Mouse (Mus musculus) liver, postnatal 0 days (tissue): ENCODE data around the gene Bcl7a. TPM values are rescaled to one million over a fixed set of nuclear protein-coding genes. Genes with fewer than 3 reads are reported as not detected.

Source experiments
- ATAC-seq: fragments of 200-750 bp; cut with Nextera tagmentation; 2 replicates; pipeline ENCODE4 v1.8.0; 2017; ENCODE audit warnings: mild to moderate bottlenecking, moderate library complexity
- DNase-seq: peaks from one replicate; pipeline ENCODE4 v3.0.0-alpha.2; 2016
- H3K27ac ChIP-seq: fragments of 300-500 bp; sonication (generic); 2 replicates; pipeline ENCODE4 v1.5.1; 2014; ENCODE audit warnings: antibody characterized with exemption, moderate library complexity, mild to moderate bottlenecking, low read depth
- H3K27me3 ChIP-seq: fragments of 300-500 bp; sonication (generic); 2 replicates; pipeline ENCODE4 v1.6.1; 2014; ENCODE audit warnings: low read length, control low read depth, mixed read lengths; ENCODE audit not compliant: insufficient read depth
- H3K36me3 ChIP-seq: fragments of 300-500 bp; sonication (generic); replicated peaks from 2 replicates; pipeline ENCODE4 v1.6.1; 2014; ENCODE audit warnings: mild to moderate bottlenecking, control low read depth, low read length, moderate library complexity, mixed read lengths; ENCODE audit not compliant: insufficient read depth
- H3K4me1 ChIP-seq: fragments of 300-500 bp; sonication (generic); 2 replicates; pipeline ENCODE4 v1.6.1; 2014; ENCODE audit warnings: antibody characterized with exemption, mild to moderate bottlenecking, control low read depth; ENCODE audit not compliant: insufficient read depth
- H3K4me2 ChIP-seq: fragments of 300-500 bp; sonication (generic); 2 replicates; pipeline ENCODE4 v1.6.1; 2014; ENCODE audit warnings: low read depth, mild to moderate bottlenecking, low read length, moderate library complexity, mixed read lengths
- H3K4me3 ChIP-seq: fragments of 300-500 bp; sonication (generic); 2 replicates; pipeline ENCODE4 v1.5.1; 2014; ENCODE audit warnings: low read depth, low read length
- H3K9ac ChIP-seq: fragments of 300-500 bp; sonication (generic); replicated peaks from 2 replicates; pipeline ENCODE4 v1.6.1; 2014; ENCODE audit warnings: mild to moderate bottlenecking, moderate library complexity
- H3K9me3 ChIP-seq: fragments of 300-500 bp; sonication (generic); 2 replicates; pipeline ENCODE4 v1.6.1; 2016; ENCODE audit warnings: mild to moderate bottlenecking, control low read depth, low read length, mixed read lengths
- CTCF ChIP-seq: sonication (generic); IDR thresholded peaks from 2 replicates; pipeline ENCODE4 v1.5.1; 2016; ENCODE audit warnings: antibody characterized with exemption, low read depth
- EP300 ChIP-seq: IDR thresholded peaks from 2 replicates; pipeline ENCODE4 v1.6.1; 2016; ENCODE audit warnings: antibody characterized with exemption, low read depth, mild to moderate bottlenecking
- WGBS: fragments of 180-500 bp; shearing (Covaris S2); extraction: QIAGEN DNeasy Blood & Tissue Kit; methylation state at CpG from one replicate; pipeline ENCODE4 v1.1.7; 2014; ENCODE audit not compliant: insufficient replicate concordance; 5-methylcytosine and 5-hydroxymethylcytosine counted together
- polyA plus RNA-seq: library from polyadenylated mRNA; unstranded; fragments of >200 nt; fragmentation: Nextera tagmentation; extraction: Ambion mirVana; gene quantifications from 2 replicates; pipeline ENCODE4 v1.2.1, GENCODE M21; 2015

Gene Bcl7a
- polyA plus RNA-seq, 1 experiment from 2014 or later, result 5.1 TPM

GRCm38 (mm10) chr5:123394303-123394956 is 50.8 kb downstream of the Bcl7a start, which contains the start of gene Mlxip:
Mlxip (plus strand) TSS chr5:123394798.
- Histone ChIP-seq H3K36me3 (no peaks in the 10 kb centered on the region), H3K4me3 (peak within 1 kb of the TSS; percentile 87), H3K4me2 (peak within 1 kb of the TSS; percentile 99), H3K27ac (peak within 1 kb of the TSS; percentile 86), H3K27me3 (no peaks in the 10 kb centered on the region), H3K9ac (peak within 1 kb of the TSS; percentile 95), H3K4me1 (peaks cover 25% of the 10 kb centered on the region), H3K9me3 (no peaks in the 10 kb centered on the region)
- peak; percentile 92 for DNase-seq
- TF ChIP-seq EP300 (peak; percentile 20; the same call in 1 of the 2 replicates), CTCF (no peak)
- ATAC-seq, result peak; percentile 93
- WGBS, result under 1% methylated on average over 33 of the region's 50 CpGs

GRCm38 (mm10) chr5:123394957-123395881 is 51.6 kb downstream of the Bcl7a start:
- DNase-seq (peak; percentile 60), ATAC-seq (peak; percentile 40)
- Histone ChIP-seq H3K36me3 (no peaks in the 10 kb centered on the region), H3K27me3 (no peaks in the 10 kb centered on the region), H3K9ac (peak overlapping the region; percentile 95), H3K4me1 (peaks cover 25% of the 10 kb centered on the region), H3K4me2 (peak overlapping the region; percentile 99), H3K9me3 (no peaks in the 10 kb centered on the region), H3K4me3 (peak overlapping the region; percentile 87), H3K27ac (peak overlapping the region; percentile 86)
- 0 out of 2 replicates have a peak, but pooled peaks have one; percentile 11 for TF ChIP-seq CTCF
- no peak for TF ChIP-seq EP300
- WGBS, result 1% methylated on average over 51 of the region's 65 CpGs

GRCm38 (mm10) chr5:123396901-123397464 is 53.3 kb downstream of the Bcl7a start:
- ATAC-seq (no peak), DNase-seq (no peak)
- Histone ChIP-seq H3K4me2 (peak overlapping the region; percentile 99), H3K27me3 (no peaks in the 10 kb centered on the region), H3K9ac (no peak overlapping the region; the same call in 1 of the 2 replicates), H3K36me3 (no peaks in the 10 kb centered on the region), H3K4me1 (peaks cover 30% of the 10 kb centered on the region), H3K9me3 (no peaks in the 10 kb centered on the region), H3K4me3 (peak overlapping the region; percentile 87), H3K27ac (peak overlapping the region; percentile 72; the same call in 1 of the 2 replicates)
- 37% methylated on average over 8 of the region's 8 CpGs for WGBS
- TF ChIP-seq CTCF (no peak), EP300 (no peak)

GRCm38 (mm10) chr5:123397786-123398185 is 54.2 kb downstream of the Bcl7a start:
- no peaks in the 10 kb centered on the region for H3K36me3 ChIP-seq
- no peak for DNase-seq
- no peak for ATAC-seq
- H3K9ac ChIP-seq, result no peak overlapping the region
- TF ChIP-seq EP300 (peak; percentile 49; the same call in 1 of the 2 replicates), CTCF (no peak)
- H3K9me3 ChIP-seq, result no peaks in the 10 kb centered on the region
- peak overlapping the region; percentile 87 for H3K4me3 ChIP-seq
- H3K27ac ChIP-seq, result peak overlapping the region; percentile 72
- WGBS, result 25% methylated on average over 11 of the region's 11 CpGs
- H3K4me1 ChIP-seq, result peaks cover 34% of the 10 kb centered on the region
- peak overlapping the region; percentile 99 for H3K4me2 ChIP-seq
- no peaks in the 10 kb centered on the region for H3K27me3 ChIP-seq

- peak overlapping the region; percentile 33; the same call in 1 of the 2 replicates for H3K4me2 ChIP-seq
- DNase-seq, result no peak
- no peaks in the 10 kb centered on the region for H3K9me3 ChIP-seq
- no peaks in the 10 kb centered on the region for H3K27me3 ChIP-seq
- no peak overlapping the region for H3K9ac ChIP-seq
- no peak overlapping the region for H3K4me3 ChIP-seq
- H3K27ac ChIP-seq, result peak overlapping the region; percentile 72; the same call in 1 of the 2 replicates
- WGBS, result 77% methylated on average over 4 of the region's 4 CpGs
- TF ChIP-seq CTCF (0 out of 2 replicates have a peak, but pooled peaks have one; percentile 14), EP300 (no peak)
- H3K4me1 ChIP-seq, result peaks cover 31% of the 10 kb centered on the region
- no peaks in the 10 kb centered on the region; the same call in 1 of the 2 replicates for H3K36me3 ChIP-seq
- ATAC-seq, result no peak
These were observed 55.3 kb downstream of the Bcl7a start for GRCm38 (mm10) chr5:123398856-123399498.
